Mouse (Mus musculus) MEL (cell line): ENCODE data around the gene Lpcat3. TPM values are rescaled to one million over a fixed set of nuclear protein-coding genes. Genes with fewer than 3 reads are reported as not detected.

Experiments used
- DNase-seq: peaks from one replicate; pipeline ENCODE4 v3.0.0; 2011; ENCODE audit warnings: low read depth, low spot score
- H3K27ac ChIP-seq: 2 replicates; pipeline ENCODE4 v1.5.1; 2012; ENCODE audit warnings: low read depth, mild to moderate bottlenecking, control low read depth, low read length, moderate library complexity; ENCODE audit not compliant: control insufficient read depth
- H3K27me3 ChIP-seq, 2 experiments: fragments of 150-350 bp in 1 of 2; sonication (generic) in 1 of 2; 2 replicates each; pipeline ENCODE4 v1.6.1; 2012; ENCODE audit warnings: low read length in 2 of 2, mild to moderate bottlenecking in 2 of 2, improper control_type of control experiment in 1 of 2, moderate library complexity in 1 of 2; ENCODE audit not compliant: insufficient read depth in 2 of 2, control insufficient read depth in 1 of 2
- H3K36me3 ChIP-seq, 2 experiments: 2 replicates each; pipeline ENCODE4 v1.6.1; 2012 to 2014; ENCODE audit warnings: low read length in 2 of 2, improper control_type of control experiment in 1 of 2, inconsistent platforms in 1 of 2, mild to moderate bottlenecking in 1 of 2; ENCODE audit not compliant: insufficient read depth in 2 of 2, control insufficient read depth in 1 of 2
- H3K4me1 ChIP-seq, 2 experiments: fragments of 150-350 bp in 1 of 2; sonication (generic) in 1 of 2; 2 replicates each; pipeline ENCODE4 v1.6.1; 2012; ENCODE audit warnings: low read length in 2 of 2, improper control_type of control experiment in 1 of 2, mild to moderate bottlenecking in 1 of 2; ENCODE audit not compliant: insufficient read depth in 2 of 2, control insufficient read depth in 1 of 2
- H3K4me3 ChIP-seq, 2 experiments: fragments of 150-350 bp in 1 of 2; sonication (generic) in 1 of 2; 2 replicates each; pipeline ENCODE4 v1.5.1; 2012; ENCODE audit warnings: low read depth in 2 of 2, low read length in 2 of 2, mild to moderate bottlenecking in 2 of 2, moderate library complexity in 2 of 2, control low read depth in 1 of 2, improper control_type of control experiment in 1 of 2; ENCODE audit not compliant: control insufficient read depth in 1 of 2, insufficient read depth in 1 of 2
- H3K79me2 ChIP-seq: 2 replicates; pipeline ENCODE4 v1.6.1; 2012; ENCODE audit warnings: mild to moderate bottlenecking, low read length, moderate library complexity; ENCODE audit not compliant: control insufficient read depth, poor library complexity, insufficient read depth
- H3K9ac ChIP-seq: 2 replicates; pipeline ENCODE4 v1.6.1; 2012; ENCODE audit warnings: low read depth, mild to moderate bottlenecking, control low read depth, low read length, moderate library complexity; ENCODE audit not compliant: control insufficient read depth, poor library complexity, severe bottlenecking
- H3K9me3 ChIP-seq: fragments of 150-350 bp; sonication (generic); replicated peaks from 2 replicates; pipeline ENCODE4 v1.6.1; 2012; ENCODE audit warnings: mild to moderate bottlenecking, low read length, improper control_type of control experiment, moderate library complexity; ENCODE audit not compliant: insufficient read depth
- CHD1 ChIP-seq: IDR thresholded peaks from 2 replicates; pipeline ENCODE4 v1.6.1; 2012; ENCODE audit warnings: low read depth, mild to moderate bottlenecking, inconsistent platforms, low read length, improper control_type of control experiment
- E2F4 ChIP-seq: IDR thresholded peaks from 2 replicates; pipeline ENCODE4 v1.6.1; 2011; ENCODE audit warnings: low read depth, low read length, improper control_type of control experiment, borderline replicate concordance
- ETS1 ChIP-seq: IDR thresholded peaks from 2 replicates; pipeline ENCODE4 v1.6.1; 2012; ENCODE audit warnings: low read depth, mild to moderate bottlenecking, inconsistent platforms, low read length, improper control_type of control experiment, moderate library complexity
- GATA1 ChIP-seq: IDR thresholded peaks from 2 replicates; pipeline ENCODE4 v1.6.1; 2011; ENCODE audit warnings: low read depth, low read length, improper control_type of control experiment
- HCFC1 ChIP-seq: IDR thresholded peaks from 2 replicates; pipeline ENCODE4 v1.6.1; 2012; ENCODE audit warnings: low read depth, mild to moderate bottlenecking, inconsistent platforms, low read length, improper control_type of control experiment, moderate library complexity
- MAFK ChIP-seq: IDR thresholded peaks from 2 replicates; pipeline ENCODE4 v1.6.1; 2011; ENCODE audit warnings: low read depth, mild to moderate bottlenecking, low read length, improper control_type of control experiment, borderline replicate concordance
- MAX ChIP-seq: IDR thresholded peaks from 2 replicates; pipeline ENCODE4 v1.6.1; 2011; ENCODE audit warnings: low read length, improper control_type of control experiment
- MEF2A ChIP-seq: IDR thresholded peaks from 2 replicates; pipeline ENCODE4 v1.6.1; 2014; ENCODE audit warnings: low read depth, mild to moderate bottlenecking, inconsistent platforms, low read length, improper control_type of control experiment; ENCODE audit not compliant: poor library complexity, insufficient replicate concordance, severe bottlenecking; ENCODE audit errors: extremely low read depth
- MXI1 ChIP-seq: IDR thresholded peaks from 2 replicates; pipeline ENCODE4 v1.6.1; 2011; ENCODE audit warnings: mild to moderate bottlenecking, low read depth, low read length, improper control_type of control experiment
- MYC ChIP-seq: IDR thresholded peaks from 2 replicates; pipeline ENCODE4 v1.6.1; 2011; ENCODE audit warnings: low read depth, mild to moderate bottlenecking, low read length, improper control_type of control experiment, moderate library complexity
- POLR2A ChIP-seq, 2 experiments: IDR thresholded peaks; 2 replicates each; pipeline ENCODE4 v1.6.1; 2011 to 2012; ENCODE audit warnings: low read length in 2 of 2, mild to moderate bottlenecking in 2 of 2, control low read depth in 1 of 2, improper control_type of control experiment in 1 of 2, low read depth in 1 of 2, moderate library complexity in 1 of 2; ENCODE audit not compliant: control insufficient read depth in 1 of 2, insufficient read depth in 1 of 2, poor library complexity in 1 of 2
- POLR2AphosphoS5 ChIP-seq: IDR thresholded peaks from 2 replicates; pipeline ENCODE4 v1.6.1; 2012; ENCODE audit warnings: low read depth, borderline replicate concordance, mild to moderate bottlenecking, inconsistent platforms, low read length, moderate library complexity, mixed read lengths
- RCOR1 ChIP-seq: IDR thresholded peaks from 2 replicates; pipeline ENCODE4 v1.6.1; 2012; ENCODE audit warnings: low read depth, mild to moderate bottlenecking, inconsistent platforms, low read length, improper control_type of control experiment
- USF1 ChIP-seq: IDR thresholded peaks from 2 replicates; pipeline ENCODE4 v1.6.1; 2014; ENCODE audit warnings: low read depth, mild to moderate bottlenecking, inconsistent platforms, low read length, improper control_type of control experiment, moderate library complexity
- USF2 ChIP-seq, 2 experiments: IDR thresholded peaks; 2 replicates each; pipeline ENCODE4 v1.6.1; 2011 to 2012; ENCODE audit warnings: improper control_type of control experiment in 2 of 2, low read length in 2 of 2, borderline replicate concordance in 1 of 2, inconsistent platforms in 1 of 2, low read depth in 1 of 2, mild to moderate bottlenecking in 1 of 2; ENCODE audit not compliant: insufficient read depth in 1 of 2
- ZC3H11A ChIP-seq: IDR thresholded peaks from 2 replicates; pipeline ENCODE4 v1.6.1; 2012; ENCODE audit warnings: low read depth, mild to moderate bottlenecking, inconsistent platforms, low read length, improper control_type of control experiment
- ZKSCAN1 ChIP-seq: IDR thresholded peaks from 2 replicates; pipeline ENCODE4 v1.6.1; 2012; ENCODE audit warnings: low read depth, mild to moderate bottlenecking, inconsistent platforms, low read length, improper control_type of control experiment, moderate library complexity
- polyA plus RNA-seq, 2 experiments: library from polyadenylated mRNA; stranded (reverse) in 1 of 2; unstranded in 1 of 2; fragments of >175 nt in 1 of 2; fragments of >200 nt in 1 of 2; gene quantifications; 2 replicates each; pipeline versions ENCODE4 v1.2.1 to v1.2.4; 2012; ENCODE audit warnings: low replicate concordance in 2 of 2, low read depth in 1 of 2; ENCODE audit not compliant: insufficient read length in 2 of 2, insufficient read depth in 1 of 2, missing spikeins in 1 of 2
- total RNA-seq: library from RNA; depleted of rRNA; stranded (reverse); fragments of 300-350 nt; gene quantifications from 2 replicates; pipeline ENCODE4 v1.2.3, GENCODE M21; 2012

The Lpcat3 gene
- total and polyA plus RNA-seq, 3 experiments = 135 to 337 TPM; not detected in 1

DNA sequence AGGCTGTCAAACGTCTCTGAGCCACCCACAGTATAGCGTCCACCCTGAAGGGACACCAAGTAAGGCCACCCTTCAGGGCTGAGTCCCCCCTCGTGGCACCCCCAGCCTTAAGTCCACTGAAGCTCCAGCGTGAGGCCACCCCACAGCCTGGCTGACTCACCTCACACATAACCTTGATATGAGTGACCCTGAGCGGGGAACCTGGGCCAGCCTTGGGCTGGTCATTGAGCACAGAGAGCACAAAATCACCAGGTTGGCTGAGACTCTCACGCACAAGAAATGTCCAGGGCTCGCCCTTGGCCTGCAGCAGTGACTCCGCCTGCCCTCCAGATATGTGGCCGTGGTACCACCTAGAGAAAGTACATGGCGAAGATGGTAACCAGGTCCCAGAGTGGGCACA, 65.8 kb downstream of the Lpcat3 start:
- no peak for DNase-seq
- Histone ChIP-seq H3K79me2 (peaks cover 16% of the 10 kb centered on the region), H3K4me3 (no peak overlapping the region), H3K36me3 (peaks cover 3 to 18% of the 10 kb centered on the region in 2 experiments), H3K9me3 (no peaks in the 10 kb centered on the region), H3K9ac (no peak overlapping the region), H3K27me3 (no peaks in the 10 kb centered on the region), H3K27ac (no peak overlapping the region), H3K4me1 (peaks cover 5 to 18% of the 10 kb centered on the region in 2 experiments)
- TF ChIP-seq MAX (no peak), MXI1 (no peak), E2F4 (no peak), USF1 (no peak), POLR2AphosphoS5 (no peak), HCFC1 (no peak), POLR2A (IDR thresholded peaks at IDR 0.05; ENCODE audit: control insufficient read depth in 1 of 2, insufficient read depth in 1 of 2, low read depth in 1 of 2, low read length in 2 of 2, poor library complexity in 1 of 2) (no peak), USF2 (IDR thresholded peaks at IDR 0.05; ENCODE audit: borderline replicate concordance in 1 of 2, insufficient read depth in 1 of 2, low read depth in 1 of 2, low read length in 2 of 2) (no peak), MYC (no peak), ETS1 (no peak), ZC3H11A (no peak), ZKSCAN1 (no peak), CHD1 (no peak), GATA1 (no peak), MEF2A (no peak)

DNA sequence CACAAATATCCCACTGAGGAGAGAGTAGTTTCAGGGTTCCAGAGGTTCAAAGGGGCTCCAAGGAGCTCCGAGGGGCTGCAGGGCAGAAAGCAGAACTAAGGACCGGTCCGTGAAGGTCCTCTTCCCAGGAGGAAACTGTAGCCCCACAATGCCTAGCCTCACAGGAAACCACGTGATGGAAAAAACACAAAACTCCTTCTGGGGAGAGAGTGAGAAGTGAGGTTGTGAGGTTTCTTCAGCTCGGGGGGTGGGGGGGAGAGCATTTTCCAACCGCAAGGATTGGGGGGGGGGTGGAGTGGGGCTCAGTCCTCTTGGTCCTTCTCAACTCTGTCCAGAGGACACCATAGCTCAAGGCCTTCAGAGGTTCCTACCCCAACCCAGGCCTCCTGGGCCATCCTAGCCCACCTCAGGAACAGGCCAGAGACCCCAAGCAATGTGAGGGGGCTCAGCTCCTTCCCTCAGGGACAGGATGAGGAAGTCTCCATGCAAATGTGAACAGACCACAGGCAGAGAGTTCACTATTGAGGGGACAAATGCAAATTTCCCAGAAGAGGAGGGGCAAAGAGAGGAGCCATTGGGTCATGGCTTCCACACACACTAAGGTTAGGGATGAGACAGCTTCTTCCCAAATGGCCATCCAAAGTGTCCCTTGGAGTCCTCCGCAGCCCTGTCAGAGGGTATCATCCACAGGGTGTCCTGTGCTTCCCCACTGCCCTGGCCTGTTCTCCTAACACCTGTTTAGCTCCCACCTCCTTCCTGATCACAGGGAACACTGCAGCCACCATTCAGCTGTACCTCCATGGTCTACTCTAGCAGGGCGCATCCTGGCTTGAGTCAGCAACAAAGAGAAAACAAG, 67.3 kb downstream of the Lpcat3 start:
- Histone ChIP-seq H3K9me3 (no peaks in the 10 kb centered on the region), H3K79me2 (peaks cover 16% of the 10 kb centered on the region), H3K27me3 (no peaks in the 10 kb centered on the region), H3K27ac (peak overlapping the region; percentile 4; the same call in 1 of the 2 replicates), H3K36me3 (peaks cover 3 to 27% of the 10 kb centered on the region in 2 experiments)
- DNase-seq = no peak
- TF ChIP-seq ZKSCAN1 (no peak), USF2 (IDR thresholded peaks at IDR 0.05; ENCODE audit: borderline replicate concordance in 1 of 2, insufficient read depth in 1 of 2, low read depth in 1 of 2, low read length in 2 of 2) (peak in 1 of 2 experiments; percentile 38; a peak in 1 of 4 replicates), MAFK (no peak), USF1 (peak; percentile 80), RCOR1 (no peak)
- TF ChIP-seq, all 39 proteins: peak for 2
- Histone ChIP-seq H3K4me1 (peaks cover 14 to 30% of the 10 kb centered on the region in 2 experiments), H3K9ac (peak overlapping the region; percentile 13; the same call in 1 of the 2 replicates), H3K4me3 (no peak overlapping the region)
